Mouse (Mus musculus) splenic B cell, adult 2 months (primary cell): ENCODE results near the gene Fbxo33.
A peak's percentile ranks its signal among the peaks of the same experiment; 100 is the strongest.
"Not testable (repeated sequence)": the region's sequence is repeated elsewhere in the genome, so short reads cannot be mapped to it uniquely, and the experiment has no call there.

Experiments
- DNase-seq: peaks from one replicate; pipeline ENCODE4 v3.0.0-alpha.2; 2011; ENCODE audit warnings: low read depth, low spot score
- H3K27me3 ChIP-seq: 2 replicates; pipeline ENCODE4 v1.6.1; 2012; ENCODE audit warnings: mild to moderate bottlenecking, low read length, moderate library complexity, mixed read lengths; ENCODE audit not compliant: control insufficient read depth, poor library complexity, insufficient read depth, severe bottlenecking
- H3K36me3 ChIP-seq: 2 replicates; pipeline ENCODE4 v1.6.1; 2012; ENCODE audit warnings: mild to moderate bottlenecking, low read length, moderate library complexity, mixed read lengths; ENCODE audit not compliant: control insufficient read depth, poor library complexity, insufficient read depth, severe bottlenecking

Gene Fbxo33

GRCm38 (mm10) chr12:59219325-59220225 lies at the start of gene Fbxo33:
Gene Fbxo33 (minus strand): TSS chr12:59219725.
- no peaks in the 10 kb centered on the region for H3K36me3 ChIP-seq
- DNase-seq: peak; percentile 99
- H3K27me3 ChIP-seq: no peaks in the 10 kb centered on the region

DNA sequence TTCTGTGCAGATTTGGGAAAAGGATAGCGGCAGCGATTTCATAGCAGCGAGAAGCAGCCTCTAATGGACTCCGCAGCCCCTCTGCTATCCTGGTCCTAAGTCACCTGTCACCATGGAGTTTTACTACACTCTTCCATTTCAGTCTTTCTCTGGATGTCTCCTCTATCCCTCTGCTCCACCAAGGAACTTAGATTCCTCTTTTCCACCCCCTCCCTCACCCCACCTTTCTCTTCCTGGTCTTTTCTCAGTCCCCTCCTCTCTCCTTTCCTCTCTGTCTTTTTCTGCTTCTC lies 46.4 kb upstream of the Fbxo33 start:
- H3K36me3 ChIP-seq: no peaks in the 10 kb centered on the region
- no peaks in the 10 kb centered on the region for H3K27me3 ChIP-seq
- DNase-seq: no peak

GRCm38 (mm10) chr12:59265207-59265941 lies 45.8 kb upstream of the Fbxo33 start:
- Histone ChIP-seq H3K36me3 (no peaks in the 10 kb centered on the region), H3K27me3 (no peaks in the 10 kb centered on the region)
- DNase-seq: no peak

DNA sequence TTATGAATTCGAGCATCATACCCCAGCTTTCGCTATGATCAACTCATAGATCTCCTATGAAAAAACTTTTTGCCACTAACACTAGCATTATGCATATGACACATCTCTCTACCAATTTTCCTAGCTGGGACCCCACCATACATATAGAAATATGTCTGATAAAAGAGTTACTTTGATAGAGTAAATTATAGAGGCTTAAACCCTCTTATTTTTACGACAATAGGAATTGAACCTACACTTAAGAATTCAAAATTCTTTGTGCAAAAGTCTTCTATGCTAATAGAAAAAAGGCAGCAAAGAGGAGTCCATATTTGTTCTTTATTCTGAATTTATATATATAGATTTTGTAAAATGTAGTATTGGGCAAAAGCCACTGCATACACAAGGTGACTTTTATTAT lies 43.3 kb upstream of the Fbxo33 start:
- H3K36me3 ChIP-seq: no peaks in the 10 kb centered on the region
- no peak for DNase-seq
- H3K27me3 ChIP-seq: no peaks in the 10 kb centered on the region

DNA sequence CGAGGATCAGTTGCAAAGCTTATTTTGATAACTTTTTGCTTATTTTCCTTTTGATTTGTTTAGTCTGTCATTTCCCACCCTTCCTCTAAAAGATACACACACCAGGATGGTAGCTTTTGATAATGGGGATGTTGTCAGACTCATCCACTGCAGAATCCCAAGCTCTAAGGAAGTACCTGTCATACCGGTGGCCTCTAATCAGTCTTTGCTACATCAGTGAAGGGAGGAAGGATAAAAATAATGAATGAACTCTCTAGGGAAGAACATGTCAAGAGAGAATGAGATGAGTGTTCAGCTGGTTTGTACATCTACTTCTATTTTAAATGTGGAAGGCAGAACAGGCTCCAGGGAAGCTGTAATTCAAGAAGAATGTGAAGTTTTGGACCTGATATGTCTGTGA lies 41.3 kb upstream of the Fbxo33 start:
- no peak for DNase-seq
- Histone ChIP-seq H3K36me3 (no peaks in the 10 kb centered on the region), H3K27me3 (no peaks in the 10 kb centered on the region)

- no peak for DNase-seq
- Histone ChIP-seq H3K36me3 (no peaks in the 10 kb centered on the region), H3K27me3 (no peaks in the 10 kb centered on the region)
Measured at GRCm38 (mm10) chr12:59260362-59260761, 40.8 kb upstream of the Fbxo33 start.

GRCm38 (mm10) chr12:59259015-59259414 lies 39.5 kb upstream of the Fbxo33 start:
- H3K36me3 ChIP-seq: no peaks in the 10 kb centered on the region
- DNase-seq: no peak
- no peaks in the 10 kb centered on the region for H3K27me3 ChIP-seq

DNA sequence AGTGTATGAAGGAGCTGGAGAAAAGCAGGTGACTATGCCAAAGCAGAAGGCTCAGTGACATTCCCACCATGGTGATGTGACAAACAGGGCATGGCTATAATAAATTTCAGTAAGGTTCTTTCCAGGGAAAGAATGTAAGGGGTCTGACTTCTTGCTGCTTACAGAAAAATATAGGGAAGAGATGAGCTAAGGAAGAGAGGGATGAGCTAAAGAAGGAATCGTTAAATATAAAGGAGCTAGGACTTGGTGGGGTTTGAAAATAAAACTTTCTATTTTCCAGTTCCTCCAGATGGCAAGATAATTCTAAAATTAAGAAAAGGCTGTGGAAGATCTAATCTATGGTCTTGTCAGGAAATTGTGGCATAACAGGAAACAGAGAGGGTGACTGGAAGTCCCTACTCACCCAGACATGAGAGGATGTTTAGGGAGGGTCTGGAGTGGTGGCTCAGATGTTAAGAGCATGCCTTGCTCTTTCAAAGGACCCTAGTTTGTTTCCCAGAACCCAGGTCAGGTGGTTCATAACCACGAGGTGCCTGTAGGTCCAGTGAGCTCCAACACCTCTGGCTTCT lies 30.8 kb upstream of the Fbxo33 start:
- Histone ChIP-seq H3K36me3 (no peaks in the 10 kb centered on the region), H3K27me3 (no peaks in the 10 kb centered on the region)
- no peak for DNase-seq

DNA sequence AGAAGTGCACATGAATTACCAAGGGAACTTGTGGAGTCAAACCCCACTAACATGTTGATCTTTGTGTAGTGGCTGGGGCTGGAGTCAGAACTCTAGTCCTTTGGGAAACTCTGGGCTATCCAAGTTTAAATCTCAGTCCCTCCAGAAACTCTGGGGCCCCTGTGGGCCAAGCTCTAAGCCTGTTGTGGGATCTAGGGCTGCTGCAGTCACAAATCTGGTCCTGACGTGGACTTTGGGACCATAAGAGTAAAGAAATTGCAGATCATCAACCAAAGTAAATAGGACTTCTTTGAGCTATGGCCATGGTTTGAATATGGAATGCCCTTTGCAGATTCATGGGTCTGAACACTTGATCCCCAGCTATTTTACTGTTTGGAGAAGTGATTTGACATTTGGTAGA lies 29.4 kb upstream of the Fbxo33 start:
- no peaks in the 10 kb centered on the region for H3K27me3 ChIP-seq

GRCm38 (mm10) chr12:59241031-59241430 lies 21.5 kb upstream of the Fbxo33 start:
- H3K36me3 ChIP-seq, H3K27me3 ChIP-seq, DNase-seq: not testable (repeated sequence)

More for the DNA sequence above, 29.4 kb upstream of the Fbxo33 start:
- no peak for DNase-seq
- H3K36me3 ChIP-seq: no peaks in the 10 kb centered on the region

GRCm38 (mm10) chr12:59238434-59238833 lies 18.9 kb upstream of the Fbxo33 start:
- DNase-seq: no peak
- no peaks in the 10 kb centered on the region for H3K27me3 ChIP-seq
- H3K36me3 ChIP-seq: no peaks in the 10 kb centered on the region

DNA sequence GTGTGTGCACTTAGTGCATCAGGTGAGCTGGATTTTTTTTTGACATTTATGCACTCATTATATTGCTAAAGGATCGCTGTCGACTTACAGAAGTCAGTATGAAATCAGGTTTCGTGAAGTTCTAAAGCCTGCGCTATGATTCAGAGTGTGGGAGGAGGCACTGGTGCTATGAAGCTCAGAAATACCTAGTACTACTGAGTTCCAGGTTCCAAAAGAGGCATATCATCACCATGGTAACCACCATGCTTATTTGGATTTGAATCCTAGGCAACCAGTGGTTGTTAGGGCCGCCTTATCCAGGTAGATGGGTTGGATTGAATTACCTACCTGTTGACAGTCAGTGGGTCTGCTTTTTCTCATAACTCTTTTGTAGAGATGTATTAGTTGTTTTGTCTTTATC lies 8.9 kb upstream of the Fbxo33 start:
- Histone ChIP-seq H3K36me3 (no peaks in the 10 kb centered on the region), H3K27me3 (no peaks in the 10 kb centered on the region)
- no peak for DNase-seq

DNA sequence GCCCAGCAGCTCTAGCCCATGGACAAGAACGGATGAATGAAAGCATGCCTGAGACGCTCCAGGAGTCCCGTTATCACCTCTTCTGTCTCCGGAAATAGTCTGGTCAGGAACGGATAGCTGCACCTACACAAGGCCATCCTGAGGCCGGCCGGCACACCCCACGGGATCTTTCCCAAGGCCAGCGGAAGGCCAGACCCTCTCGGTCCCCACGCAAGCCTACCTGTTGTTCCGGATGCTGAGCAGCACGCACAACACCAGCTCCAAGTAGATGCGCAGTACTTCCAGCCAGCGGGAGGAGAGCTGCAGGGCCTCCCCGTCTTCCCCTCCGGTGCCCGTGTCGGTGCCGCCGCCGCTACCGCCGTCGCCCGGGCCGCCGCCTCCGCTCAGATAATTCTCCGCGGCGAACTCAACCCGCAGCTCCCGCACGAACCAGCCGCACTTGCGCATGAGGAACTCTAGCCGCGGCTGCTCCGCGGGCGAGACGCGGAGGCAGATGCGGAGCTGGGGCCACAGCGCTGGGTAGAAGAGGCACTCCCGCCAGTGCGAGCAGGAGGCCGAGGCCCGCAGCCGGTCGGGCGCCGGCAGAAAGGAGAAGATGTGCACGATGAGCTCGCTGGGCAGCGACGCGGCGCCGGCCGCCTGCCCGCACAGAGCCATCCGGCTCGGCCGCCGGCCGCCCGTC lies 744 bp downstream of the Fbxo33 start:
- DNase-seq: no peak
- Histone ChIP-seq H3K27me3 (no peaks in the 10 kb centered on the region), H3K36me3 (no peaks in the 10 kb centered on the region)

DNA sequence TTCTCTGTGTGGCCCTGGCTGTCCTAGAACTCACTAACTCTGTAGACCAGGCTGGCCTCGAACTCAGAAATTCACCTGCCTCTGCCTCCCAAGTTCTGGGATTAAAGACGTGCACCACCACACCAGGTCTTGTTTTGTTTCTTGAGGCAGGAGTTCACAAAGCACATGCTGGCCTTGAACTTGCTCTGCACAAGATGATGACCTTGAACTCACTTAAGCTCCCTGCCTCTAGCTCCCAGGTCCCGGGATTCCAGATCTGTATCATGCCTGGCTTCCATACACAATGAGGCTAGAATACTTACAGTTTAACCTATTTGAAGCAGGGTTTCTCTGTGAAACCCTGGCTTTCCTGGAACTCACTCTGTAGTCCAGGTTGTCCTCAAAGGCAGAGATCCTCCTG lies 2.2 kb downstream of the Fbxo33 start:
- H3K27me3 ChIP-seq: no peaks in the 10 kb centered on the region
- no peaks in the 10 kb centered on the region for H3K36me3 ChIP-seq
- DNase-seq: no peak
